Mouse (Mus musculus) ES-E14 (cell line): ENCODE results near the gene Izumo1r. TPM values are rescaled to one million over a fixed set of nuclear protein-coding genes. Genes with fewer than 3 reads are reported as not detected.

ENCODE experiments used
- DNase-seq: peaks from one replicate; pipeline ENCODE4 v3.0.0-alpha.2; 2013; ENCODE audit warnings: low read depth, low spot score
- H3K27ac ChIP-seq: 2 replicates; pipeline ENCODE4 v1.5.1; 2012; ENCODE audit warnings: low read depth, mild to moderate bottlenecking, low read length, moderate library complexity, mixed read lengths; ENCODE audit not compliant: poor library complexity, insufficient read depth, severe bottlenecking
- H3K36me3 ChIP-seq: 2 replicates; pipeline ENCODE4 v1.6.1; 2012; ENCODE audit warnings: mild to moderate bottlenecking, low read length, moderate library complexity, mixed read lengths; ENCODE audit not compliant: control insufficient read depth, poor library complexity, insufficient read depth, severe bottlenecking
- H3K4me1 ChIP-seq, 2 experiments: fragments of 150-350 bp in 1 of 2; sonication (generic) in 1 of 2; 2 replicates each; pipeline ENCODE4 v1.6.1; 2012; ENCODE audit warnings: low read length in 2 of 2, mild to moderate bottlenecking in 1 of 2, mixed read lengths in 1 of 2; ENCODE audit not compliant: control insufficient read depth in 2 of 2, insufficient read depth in 2 of 2, poor library complexity in 1 of 2
- H3K4me3 ChIP-seq, 2 experiments: fragments of 150-350 bp in 1 of 2; sonication (generic) in 1 of 2; 2 replicates each; pipeline ENCODE4 v1.5.1; 2012; ENCODE audit warnings: low read length in 2 of 2, low read depth in 1 of 2, mild to moderate bottlenecking in 1 of 2, mixed read lengths in 1 of 2; ENCODE audit not compliant: insufficient read depth in 1 of 2, poor library complexity in 1 of 2, severe bottlenecking in 1 of 2
- H3K9ac ChIP-seq: 2 replicates; pipeline ENCODE4 v1.6.1; 2012; ENCODE audit warnings: low read depth, mild to moderate bottlenecking, low read length, mixed read lengths; ENCODE audit not compliant: poor library complexity, insufficient read depth, severe bottlenecking
- H3K9me3 ChIP-seq: fragments of 150-350 bp; sonication (generic); 2 replicates; pipeline ENCODE4 v1.6.1; 2012; ENCODE audit warnings: low read depth, mild to moderate bottlenecking, low read length; ENCODE audit not compliant: control insufficient read depth, insufficient read depth
- CHD2 ChIP-seq: IDR thresholded peaks from 2 replicates; pipeline ENCODE4 v1.6.1; 2014; ENCODE audit warnings: mild to moderate bottlenecking, low read depth, low read length, inconsistent platforms
- HCFC1 ChIP-seq: IDR thresholded peaks from 2 replicates; pipeline ENCODE4 v1.6.1; 2012; ENCODE audit warnings: low read length, inconsistent platforms, borderline replicate concordance; ENCODE audit not compliant: insufficient read depth
- MAFK ChIP-seq: IDR thresholded peaks from 2 replicates; pipeline ENCODE4 v1.6.1; 2014; ENCODE audit warnings: mild to moderate bottlenecking, low read depth, low read length, inconsistent platforms; ENCODE audit not compliant: insufficient read depth
- ZC3H11A ChIP-seq: IDR thresholded peaks from 2 replicates; pipeline ENCODE4 v1.6.1; 2012; ENCODE audit warnings: low read depth, mild to moderate bottlenecking, inconsistent platforms, low read length, borderline replicate concordance
- ZNF384 ChIP-seq: IDR thresholded peaks from 2 replicates; pipeline ENCODE4 v1.6.1; 2012; ENCODE audit warnings: low read depth, low read length, inconsistent platforms
- in situ Hi-C, 2 experiments: fragments of 600-800 bp; cut with MboI; formaldehyde crosslinking; loops; one replicate each; pipeline ENCODE4 v1.15.1; 2025; ENCODE audit warnings: low sequenced_read_pairs in 2 of 2, inconsistent platforms in 1 of 2; ENCODE audit not compliant: unreplicated experiment in 2 of 2
- total RNA-seq: library from RNA; depleted of rRNA; stranded (reverse); fragments of 300-350 nt; gene quantifications from 2 replicates; pipeline ENCODE4 v1.2.3, GENCODE M21; 2012

The Izumo1r gene
- total RNA-seq, 1 experiment = 0.31 TPM

- TF ChIP-seq ZNF384 (no peak), CHD2 (no peak), ZC3H11A (no peak), HCFC1 (no peak), MAFK (no peak)
- DNase-seq = no peak
- H3K9me3 ChIP-seq = no peaks in the 10 kb centered on the region
- H3K27ac ChIP-seq = no peak overlapping the region
- H3K4me1 ChIP-seq = peaks cover 2 to 4% of the 10 kb centered on the region in 2 experiments; a peak in 2 of 4 replicates
- no peaks in the 10 kb centered on the region for H3K36me3 ChIP-seq
- in situ Hi-C loops = no loop called here
- no peak overlapping the region for H3K4me3 ChIP-seq
- no peak overlapping the region for H3K9ac ChIP-seq
Measured at GRCm38 (mm10) chr9:14931211-14931610, 27.5 kb upstream of the Izumo1r start.

- no peak overlapping the region for H3K9ac ChIP-seq
- H3K36me3 ChIP-seq = no peaks in the 10 kb centered on the region
- H3K9me3 ChIP-seq = no peaks in the 10 kb centered on the region
- in situ Hi-C loops = no loop called here
- TF ChIP-seq HCFC1 (no peak), MAFK (no peak), ZC3H11A (no peak), ZNF384 (no peak), CHD2 (no peak)
- H3K4me1 ChIP-seq = no peaks in the 10 kb centered on the region
- no peak overlapping the region for H3K27ac ChIP-seq
- H3K4me3 ChIP-seq = no peak overlapping the region
- DNase-seq = no peak
Measured at GRCm38 (mm10) chr9:14926593-14926992, 22.8 kb upstream of the Izumo1r start.

- Histone ChIP-seq H3K27ac (no peak overlapping the region), H3K4me1 (no peaks in the 10 kb centered on the region), H3K4me3 (no peak overlapping the region), H3K36me3 (no peaks in the 10 kb centered on the region), H3K9ac (no peak overlapping the region), H3K9me3 (no peaks in the 10 kb centered on the region)
- no peak for TF ChIP-seq CHD2
- no peak for TF ChIP-seq ZNF384
- TF ChIP-seq MAFK = no peak
- no peak for TF ChIP-seq ZC3H11A
- no peak for TF ChIP-seq HCFC1
- in situ Hi-C loops = no loop called here
- DNase-seq = no peak
Measured at GRCm38 (mm10) chr9:14923625-14924024, 19.9 kb upstream of the Izumo1r start.

- H3K9me3 ChIP-seq = no peaks in the 10 kb centered on the region
- in situ Hi-C loops = no loop called here
- H3K9ac ChIP-seq = no peak overlapping the region
- no peak overlapping the region for H3K4me3 ChIP-seq
- H3K36me3 ChIP-seq = no peaks in the 10 kb centered on the region
- H3K4me1 ChIP-seq = no peaks in the 10 kb centered on the region
- TF ChIP-seq MAFK (no peak), ZNF384 (no peak), CHD2 (no peak), ZC3H11A (no peak), HCFC1 (no peak)
- no peak for DNase-seq
- H3K27ac ChIP-seq = no peak overlapping the region
Measured at GRCm38 (mm10) chr9:14921971-14922560, 18.3 kb upstream of the Izumo1r start.

GRCm38 (mm10) chr9:14921254-14921653, 17.5 kb upstream of the Izumo1r start:
- no peaks in the 10 kb centered on the region for H3K4me1 ChIP-seq
- no peak overlapping the region for H3K9ac ChIP-seq
- H3K9me3 ChIP-seq = no peaks in the 10 kb centered on the region
- TF ChIP-seq MAFK (no peak), ZC3H11A (no peak), ZNF384 (no peak), HCFC1 (no peak), CHD2 (no peak)
- no peak overlapping the region for H3K4me3 ChIP-seq
- no peaks in the 10 kb centered on the region for H3K36me3 ChIP-seq
- H3K27ac ChIP-seq = no peak overlapping the region
- no peak for DNase-seq
- in situ Hi-C loops = no loop called here
